Mouse (Mus musculus) small intestine, adult 2 months (tissue): ENCODE data around the gene Adipor1.

Source experiments
- CTCF ChIP-seq: fragments of 200-500 bp; IDR thresholded peaks from 2 replicates; pipeline ENCODE4 v1.5.1; 2012; ENCODE audit warnings: low read depth, mild to moderate bottlenecking, control low read depth, inconsistent platforms, low read length, moderate library complexity, mixed read lengths; ENCODE audit not compliant: insufficient replicate concordance, insufficient read length; ENCODE audit errors: extremely low read depth
- POLR2A ChIP-seq: fragments of 200-500 bp; IDR thresholded peaks from 2 replicates; pipeline ENCODE4 v1.6.1; 2012; ENCODE audit warnings: low read depth, mild to moderate bottlenecking, control low read depth, inconsistent platforms, low read length, moderate library complexity

DNA sequence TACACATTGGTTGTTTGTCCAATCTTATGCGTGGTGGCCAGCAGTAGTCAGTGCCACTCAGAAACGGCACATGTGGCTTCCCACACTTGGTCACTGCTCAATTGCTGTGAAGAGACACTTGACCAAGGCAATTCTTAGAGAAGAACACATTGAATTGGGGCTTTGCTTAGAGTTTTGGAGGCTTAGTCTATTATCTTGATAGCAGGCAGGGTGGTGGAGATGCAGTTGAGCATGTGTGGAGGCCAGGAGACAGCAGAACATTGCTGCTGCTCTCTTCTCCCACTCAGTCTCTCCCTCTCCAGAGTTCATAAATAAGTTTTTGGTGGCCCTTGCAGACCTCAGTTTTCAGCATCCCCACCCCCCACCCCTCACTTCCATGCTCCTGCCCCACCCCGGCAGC lies 27.2 kb downstream of the Adipor1 start:
- TF ChIP-seq CTCF (no peak), POLR2A (no peak)
